Mouse (Mus musculus) liver, embryonic 16.5 days (tissue): ENCODE results near the gene Fer. TPM values are rescaled to one million over a fixed set of nuclear protein-coding genes. Genes with fewer than 3 reads are reported as not detected.

ENCODE experiments used
- ATAC-seq: fragments of 200-750 bp; cut with Nextera tagmentation; 2 replicates; pipeline ENCODE4 v1.8.0; 2017; ENCODE audit warnings: low read depth, mild to moderate bottlenecking, moderate number of reproducible peaks, moderate library complexity
- H3K27ac ChIP-seq: fragments of 300-500 bp; sonication (generic); 2 replicates; pipeline ENCODE4 v1.5.1; 2014; ENCODE audit warnings: mild to moderate bottlenecking, low read length
- H3K27me3 ChIP-seq: fragments of 300-500 bp; sonication (generic); 2 replicates; pipeline ENCODE4 v1.6.1; 2014; ENCODE audit warnings: low read depth, low read length, mixed read lengths; ENCODE audit not compliant: control insufficient read depth, insufficient read depth
- H3K36me3 ChIP-seq: fragments of 300-500 bp; sonication (generic); 2 replicates; pipeline ENCODE4 v1.6.1; 2014; ENCODE audit warnings: mild to moderate bottlenecking; ENCODE audit not compliant: control insufficient read depth, insufficient read depth
- H3K4me1 ChIP-seq: fragments of 300-500 bp; sonication (generic); 2 replicates; pipeline ENCODE4 v1.6.1; 2014; ENCODE audit warnings: low read depth, low read length, mixed read lengths; ENCODE audit not compliant: control insufficient read depth
- H3K4me2 ChIP-seq: fragments of 300-500 bp; sonication (generic); 2 replicates; pipeline ENCODE4 v1.6.1; 2014; ENCODE audit warnings: low read depth, low read length, mixed read lengths
- H3K4me3 ChIP-seq: fragments of 300-500 bp; sonication (generic); 2 replicates; pipeline ENCODE4 v1.5.1; 2014; ENCODE audit warnings: low read depth, mild to moderate bottlenecking, low read length
- H3K9ac ChIP-seq: fragments of 300-500 bp; sonication (generic); 2 replicates; pipeline ENCODE4 v1.6.1; 2014; ENCODE audit warnings: low read depth, low read length
- H3K9me3 ChIP-seq: fragments of 300-500 bp; sonication (generic); replicated peaks from 2 replicates; pipeline ENCODE4 v1.6.1; 2016; ENCODE audit warnings: low read length; ENCODE audit not compliant: control insufficient read depth
- WGBS: fragments of 180-500 bp; shearing (Covaris S2); extraction: QIAGEN DNeasy Blood & Tissue Kit; methylation state at CpG from one replicate; pipeline ENCODE4 v1.1.7; 2014; ENCODE audit not compliant: insufficient replicate concordance; 5-methylcytosine and 5-hydroxymethylcytosine counted together
- polyA plus RNA-seq: library from polyadenylated mRNA; unstranded; fragments of >200 nt; fragmentation: Nextera tagmentation; extraction: Ambion mirVana; gene quantifications from 2 replicates; pipeline ENCODE4 v1.2.1, GENCODE M21; 2015

Gene Fer
- 7.6 and 7.8 TPM in 2 replicates for polyA plus RNA-seq

DNA sequence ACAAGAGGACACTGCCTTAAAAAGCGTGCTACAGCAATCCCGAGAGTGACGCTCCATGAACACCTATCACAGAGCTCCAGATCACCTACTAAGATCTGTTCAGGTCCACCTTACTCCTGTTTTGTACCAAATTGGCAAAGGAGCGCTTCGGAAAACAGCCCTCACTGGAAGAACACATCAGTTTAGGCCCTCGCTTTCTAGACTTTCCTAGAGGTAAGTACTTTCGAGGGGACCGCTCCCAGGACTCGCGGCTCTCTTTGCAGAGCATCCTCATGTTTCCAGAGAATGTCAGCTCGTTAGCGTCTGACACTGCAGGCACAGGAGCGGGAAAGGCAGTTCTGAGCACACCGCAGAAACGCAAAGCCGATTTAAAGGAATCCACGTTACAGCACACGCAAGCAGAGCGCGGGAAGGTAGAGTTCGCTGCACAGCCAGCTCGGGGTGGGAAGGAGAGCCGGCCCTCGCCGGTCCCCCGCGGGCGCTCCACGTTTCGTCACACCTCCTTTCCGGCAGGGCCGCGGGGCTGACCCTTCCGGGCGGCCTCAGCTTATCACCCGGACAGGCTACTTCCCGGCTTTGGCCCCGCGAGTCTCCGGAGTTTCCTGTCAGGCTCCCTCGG lies at the start of gene Fer:
Gene Fer (plus strand): TSS at position 51 of the 619 bp plus-strand sequence.
- ATAC-seq: peak; percentile 20
- H3K4me3 ChIP-seq: peak within 1 kb of the TSS; percentile 91
- H3K4me2 ChIP-seq: peak within 1 kb of the TSS; percentile 98
- H3K9ac ChIP-seq: peak within 1 kb of the TSS; percentile 79
- no peaks in the 10 kb centered on the region for H3K9me3 ChIP-seq
- peaks cover 13% of the 10 kb centered on the region for H3K4me1 ChIP-seq
- H3K36me3 ChIP-seq: no peaks in the 10 kb centered on the region
- peak within 1 kb of the TSS; percentile 70 for H3K27ac ChIP-seq
- H3K27me3 ChIP-seq: peaks cover 10% of the 10 kb centered on the region
- 2% methylated on average over 41 of the region's 41 CpGs for WGBS

- H3K9ac ChIP-seq: no peak overlapping the region
- no peak overlapping the region for H3K27ac ChIP-seq
- no peaks in the 10 kb centered on the region for H3K36me3 ChIP-seq
- WGBS: 58% methylated on average over 6 of the region's 6 CpGs
- no peaks in the 10 kb centered on the region for H3K9me3 ChIP-seq
- no peaks in the 10 kb centered on the region for H3K27me3 ChIP-seq
- H3K4me2 ChIP-seq: no peak overlapping the region
- H3K4me1 ChIP-seq: no peaks in the 10 kb centered on the region
- no peak for ATAC-seq
- no peak overlapping the region for H3K4me3 ChIP-seq
Observed at GRCm38 (mm10) chr17:63813552-63813951, 49.3 kb upstream of the Fer start.

DNA sequence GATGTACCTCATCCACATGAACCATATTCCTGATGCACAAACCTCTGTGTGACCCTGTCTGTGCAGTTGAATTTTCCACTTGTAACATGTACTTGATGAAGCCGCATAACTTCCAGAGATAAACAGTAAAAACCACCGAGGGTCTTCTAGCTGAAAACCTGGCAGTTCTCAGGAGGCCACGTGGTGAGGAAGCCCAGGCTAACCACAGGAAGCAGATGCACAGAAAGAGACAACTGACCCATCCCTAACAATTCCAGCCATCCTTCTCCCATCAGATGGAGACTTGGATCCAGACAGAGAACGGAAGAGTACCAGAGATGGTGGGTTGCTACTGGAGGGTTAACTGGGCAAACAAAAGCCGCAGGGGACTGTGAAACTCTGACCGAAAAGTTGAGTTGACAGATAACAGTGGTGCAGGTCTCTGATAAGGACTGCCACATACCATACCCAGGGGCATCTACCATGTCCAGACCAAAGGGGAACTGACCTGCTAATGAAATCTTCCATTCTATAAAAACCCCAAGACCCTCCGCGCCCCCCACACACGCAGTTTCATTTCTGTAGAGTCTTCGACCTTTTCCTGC lies 44.3 kb upstream of the Fer start:
- Histone ChIP-seq H3K9ac (no peak overlapping the region), H3K27me3 (no peaks in the 10 kb centered on the region), H3K27ac (no peak overlapping the region), H3K4me3 (no peak overlapping the region), H3K4me2 (no peak overlapping the region), H3K36me3 (no peaks in the 10 kb centered on the region), H3K4me1 (no peaks in the 10 kb centered on the region), H3K9me3 (no peaks in the 10 kb centered on the region)
- ATAC-seq: no peak
- 11% methylated on average over 10 of the region's 10 CpGs for WGBS

DNA sequence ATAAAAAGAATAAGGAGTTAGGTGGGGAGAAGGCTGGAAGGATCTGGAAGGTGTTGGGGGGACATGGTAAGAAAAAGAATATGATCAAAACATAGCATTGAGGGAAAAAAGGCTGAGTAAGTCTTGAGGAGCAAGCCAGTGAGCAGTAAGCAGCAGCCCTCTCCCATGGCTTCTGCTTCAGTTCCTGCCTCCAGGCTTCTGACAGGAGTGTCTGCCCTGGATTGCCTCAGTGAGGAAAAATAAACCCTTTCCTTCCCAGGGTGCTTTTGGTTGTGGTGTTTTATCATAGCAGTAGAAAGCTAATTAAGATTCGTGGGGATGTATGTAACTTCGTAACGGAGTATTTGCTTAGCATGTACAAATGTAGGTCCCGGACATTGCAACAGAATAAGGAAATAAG lies 38.7 kb upstream of the Fer start:
- Histone ChIP-seq H3K4me3 (no peak overlapping the region), H3K9me3 (no peaks in the 10 kb centered on the region), H3K27me3 (no peaks in the 10 kb centered on the region), H3K4me2 (no peak overlapping the region), H3K4me1 (no peaks in the 10 kb centered on the region), H3K36me3 (no peaks in the 10 kb centered on the region), H3K27ac (no peak overlapping the region), H3K9ac (no peak overlapping the region)
- WGBS: 69% methylated on average over 4 of the region's 4 CpGs
- no peak for ATAC-seq

- WGBS: 67% methylated on average over 8 of the region's 8 CpGs
- no peak overlapping the region for H3K4me3 ChIP-seq
- no peaks in the 10 kb centered on the region for H3K27me3 ChIP-seq
- no peaks in the 10 kb centered on the region for H3K9me3 ChIP-seq
- ATAC-seq: no peak
- H3K36me3 ChIP-seq: no peaks in the 10 kb centered on the region
- H3K4me1 ChIP-seq: no peaks in the 10 kb centered on the region
- H3K9ac ChIP-seq: no peak overlapping the region
- no peak overlapping the region for H3K27ac ChIP-seq
- H3K4me2 ChIP-seq: no peak overlapping the region
Observed at GRCm38 (mm10) chr17:63826196-63826595, 36.7 kb upstream of the Fer start.

GRCm38 (mm10) chr17:63826767-63827166 lies 36.1 kb upstream of the Fer start:
- no peaks in the 10 kb centered on the region for H3K4me1 ChIP-seq
- H3K27me3 ChIP-seq: no peaks in the 10 kb centered on the region
- H3K9me3 ChIP-seq: no peaks in the 10 kb centered on the region
- no peak overlapping the region for H3K27ac ChIP-seq
- H3K36me3 ChIP-seq: no peaks in the 10 kb centered on the region
- H3K4me3 ChIP-seq: no peak overlapping the region
- ATAC-seq: no peak
- 25% methylated on average over 7 of the region's 7 CpGs for WGBS
- H3K4me2 ChIP-seq: no peak overlapping the region
- H3K9ac ChIP-seq: no peak overlapping the region

DNA sequence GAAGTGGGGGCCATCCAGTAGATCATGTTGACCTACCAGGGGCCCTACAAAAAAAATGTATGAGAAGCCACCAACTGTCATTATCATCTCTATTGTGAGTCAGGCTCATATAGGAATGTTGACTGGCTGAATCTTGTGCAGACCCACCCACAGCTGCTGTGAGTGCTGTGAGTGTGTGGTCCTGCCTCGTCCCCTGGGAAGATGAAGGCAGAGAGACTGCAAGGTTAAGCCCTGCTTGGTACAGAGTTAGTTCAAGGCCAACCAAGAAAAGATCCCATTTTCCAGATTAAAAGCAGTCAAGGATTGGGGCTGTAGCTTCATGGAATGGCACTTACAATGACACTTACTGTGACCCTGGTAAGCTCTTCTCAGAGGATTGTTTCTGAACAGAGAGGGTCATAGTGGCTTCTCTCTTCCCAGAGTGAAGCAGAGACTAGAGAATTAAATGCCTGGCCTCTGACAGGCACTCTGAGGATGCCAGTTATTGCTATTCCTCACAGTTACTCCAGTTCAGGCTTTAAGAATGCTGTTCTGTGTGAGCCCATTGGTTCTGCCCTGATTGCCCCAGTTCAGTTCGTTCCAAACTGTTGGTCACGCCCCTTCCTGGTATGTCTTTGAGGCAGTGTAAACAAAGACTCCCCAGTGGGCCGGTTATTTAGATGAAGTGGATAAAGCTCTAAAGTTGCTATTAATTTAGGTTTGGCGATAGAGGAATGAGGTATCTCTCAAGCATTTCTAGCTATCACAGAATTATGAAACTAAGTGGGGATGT lies 34.1 kb upstream of the Fer start:
- Histone ChIP-seq H3K4me2 (no peak overlapping the region), H3K27ac (no peak overlapping the region), H3K36me3 (no peaks in the 10 kb centered on the region), H3K4me1 (no peaks in the 10 kb centered on the region), H3K9me3 (no peaks in the 10 kb centered on the region), H3K9ac (no peak overlapping the region), H3K27me3 (no peaks in the 10 kb centered on the region), H3K4me3 (no peak overlapping the region)
- no peak for ATAC-seq
- 44% methylated on average over 5 of the region's 5 CpGs for WGBS

DNA sequence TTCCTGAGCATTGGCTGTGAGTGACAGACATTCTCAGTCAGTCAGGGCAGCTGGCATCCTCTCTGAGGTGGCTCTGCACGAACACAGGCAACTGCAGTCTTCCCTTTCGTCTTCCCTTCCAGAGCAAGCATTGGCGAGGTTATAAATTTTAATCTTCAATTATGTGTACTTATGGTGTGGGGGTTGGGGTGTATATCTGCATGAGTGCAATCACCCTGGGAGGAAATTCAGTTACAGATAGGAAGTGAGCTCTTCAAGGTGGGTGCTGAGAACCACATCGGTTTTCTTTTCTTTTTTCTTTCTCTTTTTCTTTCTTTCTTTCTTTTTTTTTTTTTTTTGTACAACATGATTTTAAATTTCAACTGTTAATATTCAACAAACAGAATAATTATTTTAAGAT lies 31.3 kb upstream of the Fer start:
- Histone ChIP-seq H3K4me1 (no peaks in the 10 kb centered on the region), H3K27me3 (no peaks in the 10 kb centered on the region), H3K36me3 (no peaks in the 10 kb centered on the region), H3K9me3 (no peaks in the 10 kb centered on the region), H3K4me2 (no peak overlapping the region), H3K4me3 (no peak overlapping the region), H3K9ac (no peak overlapping the region), H3K27ac (no peak overlapping the region)
- 36% methylated on average over 4 of the region's 4 CpGs for WGBS
- ATAC-seq: no peak

- H3K4me1 ChIP-seq: no peaks in the 10 kb centered on the region
Observed at GRCm38 (mm10) chr17:63836223-63836622, 26.6 kb upstream of the Fer start.

More at GRCm38 (mm10) chr17:63836223-63836622, 26.6 kb upstream of the Fer start:
- no peaks in the 10 kb centered on the region for H3K27me3 ChIP-seq
- no peak overlapping the region for H3K4me2 ChIP-seq
- ATAC-seq: no peak
- no peak overlapping the region for H3K27ac ChIP-seq
- no peaks in the 10 kb centered on the region for H3K9me3 ChIP-seq
- WGBS: 67% methylated on average over 2 of the region's 2 CpGs
- H3K36me3 ChIP-seq: no peaks in the 10 kb centered on the region
- H3K4me3 ChIP-seq: no peak overlapping the region
- H3K9ac ChIP-seq: no peak overlapping the region
